Mouse (Mus musculus) liver, embryonic 14.5 days (tissue): ENCODE data around the gene Zcchc4.

Experiments
- CTCF ChIP-seq: IDR thresholded peaks from 2 replicates; pipeline ENCODE4 v1.5.1; 2016; ENCODE audit warnings: antibody characterized with exemption, low read depth, control low read depth
- EP300 ChIP-seq: IDR thresholded peaks from 2 replicates; pipeline ENCODE4 v1.6.1; 2016; ENCODE audit warnings: antibody characterized with exemption, low read depth

DNA sequence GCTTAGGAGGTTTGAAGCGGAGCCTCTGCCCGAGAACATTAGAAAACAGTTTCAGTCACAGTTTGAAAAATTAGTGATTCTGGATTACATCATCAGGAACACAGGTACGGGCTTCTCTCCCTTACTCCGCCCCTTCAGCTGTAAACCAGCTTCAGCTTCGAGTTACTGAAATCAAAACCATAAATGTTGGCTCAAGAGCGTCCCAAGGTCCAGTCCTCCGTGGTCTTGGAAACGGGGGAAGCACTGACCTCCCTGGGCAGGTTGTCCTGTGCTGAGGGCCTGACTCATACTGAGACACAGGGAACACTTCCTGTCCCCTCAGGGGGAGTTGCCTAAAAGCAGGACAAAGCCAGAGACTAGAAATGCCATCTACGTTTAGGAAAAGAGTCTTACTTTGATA is 22.1 kb upstream of the Zcchc4 start:
- TF ChIP-seq CTCF (no peak), EP300 (no peak)
